Mouse (Mus musculus): ENCODE data around the gene Tspan15. TPM values are rescaled to one million over a fixed set of nuclear protein-coding genes. Genes with fewer than 3 reads are reported as not detected.

The Tspan15 gene
- polyA plus RNA-seq, 1 experiment: 21.8 TPM

GRCm38 (mm10) chr10:62217196-62217595 is 13.9 kb downstream of the Tspan15 start:
- Histone ChIP-seq H3K4me1 (ENCODE audit: control insufficient read depth, insufficient read depth, insufficient read length, low read length) (peaks cover 61% of the 10 kb centered on the region), H3K4me3 (ENCODE audit: insufficient read depth, low read depth, low read length) (peak overlapping the region; percentile 12; the same call in 1 of the 2 replicates), H3K27ac (replicated peaks; ENCODE audit: low read depth, low read length) (peak overlapping the region; percentile 55)

GRCm38 (mm10) chr10:62216595-62216994 is 14.5 kb downstream of the Tspan15 start:
- Histone ChIP-seq H3K4me3 (ENCODE audit: insufficient read depth, low read depth, low read length) (peak overlapping the region; percentile 12; the same call in 1 of the 2 replicates), H3K27ac (replicated peaks; ENCODE audit: low read depth, low read length) (peak overlapping the region; percentile 55), H3K4me1 (ENCODE audit: control insufficient read depth, insufficient read depth, insufficient read length, low read length) (peaks cover 60% of the 10 kb centered on the region)

- H3K4me3 ChIP-seq (ENCODE audit: insufficient read depth, low read depth, low read length): no peak overlapping the region
- H3K4me1 ChIP-seq (ENCODE audit: control insufficient read depth, insufficient read depth, insufficient read length, low read length): peaks cover 62% of the 10 kb centered on the region
- H3K27ac ChIP-seq (replicated peaks; ENCODE audit: low read depth, low read length): peak overlapping the region; percentile 69
Measured at GRCm38 (mm10) chr10:62215633-62216032, 15.4 kb downstream of the Tspan15 start.

DNA sequence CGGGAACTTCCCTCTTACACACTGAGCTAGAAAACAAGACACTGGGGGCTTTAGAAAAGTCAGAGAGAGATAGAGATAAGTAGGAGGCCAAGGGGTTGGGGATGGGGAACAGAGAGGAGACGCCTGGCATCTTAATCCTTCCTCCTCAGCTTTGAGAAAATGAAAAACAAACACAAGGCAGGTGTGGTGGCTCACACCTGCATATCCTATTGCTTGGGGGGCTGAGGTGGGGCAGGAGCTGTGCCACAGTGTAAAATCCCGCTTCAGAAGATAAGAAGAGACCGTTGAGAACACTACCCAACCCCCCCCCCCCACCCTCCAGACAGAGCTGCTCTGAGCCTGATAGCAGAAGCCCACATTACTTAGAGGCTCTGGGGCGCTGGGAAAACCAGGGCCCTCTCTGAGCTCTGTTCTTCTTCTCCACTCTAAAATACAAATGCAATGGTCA is 15.9 kb downstream of the Tspan15 start:
- peak overlapping the region; percentile 47 for H3K27ac ChIP-seq (replicated peaks; ENCODE audit: low read depth, low read length)
- peaks cover 60% of the 10 kb centered on the region for H3K4me1 ChIP-seq (ENCODE audit: control insufficient read depth, insufficient read depth, insufficient read length, low read length)
- H3K4me3 ChIP-seq (ENCODE audit: insufficient read depth, low read depth, low read length): no peak overlapping the region

GRCm38 (mm10) chr10:62211310-62211709 is 19.7 kb downstream of the Tspan15 start:
- Histone ChIP-seq H3K4me3 (ENCODE audit: insufficient read depth, low read depth, low read length) (no peak overlapping the region), H3K4me1 (ENCODE audit: control insufficient read depth, insufficient read depth, insufficient read length, low read length) (peaks cover 44% of the 10 kb centered on the region), H3K27ac (replicated peaks; ENCODE audit: low read depth, low read length) (peak overlapping the region; percentile 85)

DNA sequence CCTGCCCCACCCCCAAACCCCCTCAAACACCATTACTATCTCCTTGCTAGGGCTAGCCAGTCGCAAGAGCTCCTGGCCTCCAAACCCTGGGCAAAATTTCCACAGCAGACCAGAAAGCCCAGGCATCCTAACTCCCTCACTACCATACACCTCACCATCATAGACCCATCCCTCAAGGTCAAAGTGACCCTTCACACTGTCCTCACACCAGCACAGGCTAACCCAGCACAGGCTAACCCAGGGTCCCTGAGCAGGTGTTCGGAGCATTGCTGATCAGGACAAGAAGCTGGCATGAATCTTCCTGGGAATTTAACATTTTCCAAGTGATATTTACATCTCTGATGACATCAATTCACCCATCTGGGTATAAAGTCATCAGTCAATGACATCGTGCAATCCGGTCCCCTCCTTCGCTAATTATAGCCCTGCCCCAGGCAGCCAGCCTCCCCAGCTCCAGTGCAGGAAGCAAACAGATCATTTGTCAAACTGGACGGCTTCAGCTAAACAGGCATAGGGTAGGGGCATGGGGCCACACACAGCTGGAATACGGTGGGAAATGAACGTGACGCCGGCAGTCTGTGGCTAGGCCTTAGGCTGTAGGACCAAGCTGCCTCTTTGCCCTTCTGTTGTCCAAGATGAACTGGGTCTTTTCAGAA is 22.7 kb downstream of the Tspan15 start:
- 0 out of 2 replicates have a peak overlapping the region, but pooled peaks have one; percentile 6 for H3K27ac ChIP-seq (replicated peaks; ENCODE audit: low read depth, low read length)
- H3K4me3 ChIP-seq (ENCODE audit: insufficient read depth, low read depth, low read length): no peak overlapping the region
- peaks cover 30% of the 10 kb centered on the region for H3K4me1 ChIP-seq (ENCODE audit: control insufficient read depth, insufficient read depth, insufficient read length, low read length)

DNA sequence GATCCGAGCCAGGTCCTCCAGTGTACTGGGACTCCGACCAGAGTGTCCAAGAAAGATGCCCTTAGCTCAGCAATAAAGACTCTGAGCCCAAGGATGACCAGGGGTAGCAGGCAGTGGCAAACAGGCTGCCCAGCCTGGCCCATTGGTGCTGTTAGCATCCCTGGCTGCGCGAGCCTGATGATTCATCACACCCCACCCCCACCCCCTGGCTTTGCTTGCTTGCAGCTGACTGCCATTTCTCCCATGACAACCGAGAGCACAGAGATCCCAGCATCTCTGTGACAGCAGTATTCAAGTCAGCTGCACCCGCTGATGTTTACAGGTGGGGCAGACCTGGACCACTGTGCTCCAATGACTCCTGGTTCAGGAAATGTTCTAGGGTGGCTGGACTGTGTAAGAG is 28.5 kb downstream of the Tspan15 start:
- no peak overlapping the region for H3K27ac ChIP-seq (replicated peaks; ENCODE audit: low read depth, low read length)
- H3K4me3 ChIP-seq (ENCODE audit: insufficient read depth, low read depth, low read length): no peak overlapping the region
- peaks cover 12% of the 10 kb centered on the region for H3K4me1 ChIP-seq (ENCODE audit: control insufficient read depth, insufficient read depth, insufficient read length, low read length)

DNA sequence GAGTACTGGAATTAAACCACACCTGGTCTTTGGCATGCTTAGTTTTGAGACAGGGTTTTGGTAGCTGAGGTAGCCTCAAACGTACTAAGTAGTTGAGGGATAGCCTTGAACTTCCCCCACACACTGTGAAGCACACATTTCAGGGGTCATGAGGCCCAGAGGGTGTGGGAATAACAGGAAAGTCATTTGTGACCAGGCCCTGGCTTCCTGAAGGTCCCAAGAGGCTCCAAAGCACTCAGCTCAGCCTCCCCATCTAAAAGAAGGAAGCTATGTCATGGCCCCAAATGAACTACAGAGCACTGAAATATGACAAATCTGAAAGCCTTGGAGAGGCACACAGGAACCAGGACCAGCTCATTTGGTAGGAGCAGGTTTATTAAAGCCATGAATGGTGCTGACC is 32.2 kb downstream of the Tspan15 start:
- H3K4me1 ChIP-seq (ENCODE audit: control insufficient read depth, insufficient read depth, insufficient read length, low read length): peaks cover 22% of the 10 kb centered on the region
- peak overlapping the region; percentile 73 for H3K27ac ChIP-seq (replicated peaks; ENCODE audit: low read depth, low read length)
- no peak overlapping the region for H3K4me3 ChIP-seq (ENCODE audit: insufficient read depth, low read depth, low read length)

GRCm38 (mm10) chr10:62197403-62197802 is 33.6 kb downstream of the Tspan15 start:
- H3K27ac ChIP-seq (replicated peaks; ENCODE audit: low read depth, low read length): no peak overlapping the region
- H3K4me1 ChIP-seq (ENCODE audit: control insufficient read depth, insufficient read depth, insufficient read length, low read length): peaks cover 24% of the 10 kb centered on the region
- no peak overlapping the region for H3K4me3 ChIP-seq (ENCODE audit: insufficient read depth, low read depth, low read length)

DNA sequence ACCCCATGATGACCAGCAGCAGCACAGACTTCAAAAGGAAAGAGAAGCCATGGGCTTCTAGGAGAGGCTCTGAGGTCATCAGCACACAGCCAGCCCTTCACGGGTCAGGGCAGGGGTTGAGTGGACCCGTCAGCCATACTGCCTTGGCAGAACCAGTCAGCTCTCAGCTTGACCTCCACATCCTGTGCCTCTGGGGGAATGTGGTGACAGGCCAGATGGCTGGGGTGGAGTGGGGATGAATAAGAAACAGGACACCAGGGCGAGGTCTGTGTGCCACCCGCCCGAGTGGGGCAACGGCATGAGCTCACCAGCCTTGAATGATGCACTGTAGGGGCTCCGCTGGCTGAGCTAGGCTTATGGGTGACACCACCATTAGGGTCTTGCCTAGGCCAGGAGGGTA is 35.7 kb downstream of the Tspan15 start:
- no peak overlapping the region for H3K4me3 ChIP-seq (ENCODE audit: insufficient read depth, low read depth, low read length)
- peaks cover 24% of the 10 kb centered on the region for H3K4me1 ChIP-seq (ENCODE audit: control insufficient read depth, insufficient read depth, insufficient read length, low read length)
- no peak overlapping the region for H3K27ac ChIP-seq (replicated peaks; ENCODE audit: low read depth, low read length)

GRCm38 (mm10) chr10:62194946-62195345 is 36.1 kb downstream of the Tspan15 start:
- Histone ChIP-seq H3K4me3 (ENCODE audit: insufficient read depth, low read depth, low read length) (no peak overlapping the region), H3K27ac (replicated peaks; ENCODE audit: low read depth, low read length) (no peak overlapping the region), H3K4me1 (ENCODE audit: control insufficient read depth, insufficient read depth, insufficient read length, low read length) (peaks cover 24% of the 10 kb centered on the region)

- Histone ChIP-seq H3K27ac (replicated peaks; ENCODE audit: low read depth, low read length) (no peak overlapping the region), H3K4me1 (ENCODE audit: control insufficient read depth, insufficient read depth, insufficient read length, low read length) (peaks cover 24% of the 10 kb centered on the region), H3K4me3 (ENCODE audit: insufficient read depth, low read depth, low read length) (no peak overlapping the region)
Measured at GRCm38 (mm10) chr10:62194461-62194860, 36.6 kb downstream of the Tspan15 start.

- H3K27ac ChIP-seq (replicated peaks; ENCODE audit: low read depth, low read length): no peak overlapping the region; the same call in 1 of the 2 replicates
- H3K4me3 ChIP-seq (ENCODE audit: insufficient read depth, low read depth, low read length): no peak overlapping the region
- peaks cover 22% of the 10 kb centered on the region for H3K4me1 ChIP-seq (ENCODE audit: control insufficient read depth, insufficient read depth, insufficient read length, low read length)
Measured at GRCm38 (mm10) chr10:62194043-62194442, 37.0 kb downstream of the Tspan15 start.

DNA sequence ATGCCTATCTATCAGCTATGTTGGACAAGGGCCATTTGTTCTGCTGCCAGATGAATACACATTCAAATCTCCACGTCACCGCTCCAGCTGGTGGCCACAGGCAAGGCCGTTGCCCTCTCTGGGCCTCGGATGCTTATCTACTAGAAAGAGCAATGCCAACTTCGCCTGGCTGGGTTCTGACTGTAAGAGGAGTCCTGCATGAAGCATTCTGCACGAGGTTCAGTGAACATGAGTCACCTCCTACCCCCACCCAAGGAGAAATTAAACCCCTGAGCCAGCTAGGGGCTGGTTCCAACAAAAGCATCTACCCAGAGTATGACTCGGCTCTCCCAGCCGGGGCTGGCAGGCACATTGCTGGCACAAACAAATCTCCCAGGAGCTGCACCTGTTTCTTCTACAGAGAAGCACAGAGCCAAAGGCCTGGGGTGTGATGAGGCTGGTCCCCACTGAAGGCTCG is 38.3 kb downstream of the Tspan15 start:
- Histone ChIP-seq H3K27ac (replicated peaks; ENCODE audit: low read depth, low read length) (no peak overlapping the region), H3K4me1 (ENCODE audit: control insufficient read depth, insufficient read depth, insufficient read length, low read length) (peaks cover 14% of the 10 kb centered on the region), H3K4me3 (ENCODE audit: insufficient read depth, low read depth, low read length) (no peak overlapping the region)

GRCm38 (mm10) chr10:62190821-62191220 is 40.2 kb downstream of the Tspan15 start:
- H3K4me1 ChIP-seq (ENCODE audit: control insufficient read depth, insufficient read depth, insufficient read length, low read length): peaks cover 12% of the 10 kb centered on the region
- no peak overlapping the region for H3K4me3 ChIP-seq (ENCODE audit: insufficient read depth, low read depth, low read length)
- H3K27ac ChIP-seq (replicated peaks; ENCODE audit: low read depth, low read length): no peak overlapping the region

DNA sequence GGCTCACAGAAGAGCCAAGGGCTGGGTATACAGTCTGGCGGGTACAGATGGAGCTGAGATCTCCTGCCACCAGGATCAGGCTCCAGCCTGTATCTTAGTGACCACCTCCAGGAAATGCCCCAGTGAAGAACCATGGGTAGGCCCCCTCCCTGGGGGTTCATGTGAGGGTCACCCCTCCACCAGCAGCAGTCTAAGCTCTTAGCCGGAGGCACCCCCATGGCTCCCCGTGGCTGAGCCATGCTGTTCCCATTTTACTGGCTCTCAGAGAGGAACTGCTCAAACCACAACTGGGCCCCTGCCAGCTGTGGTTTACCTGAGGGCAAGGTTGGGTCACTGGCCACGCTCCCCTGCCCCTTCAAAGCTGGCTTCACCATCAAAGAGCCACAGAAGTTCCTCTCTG is 41.1 kb downstream of the Tspan15 start:
- no peak overlapping the region for H3K4me3 ChIP-seq (ENCODE audit: insufficient read depth, low read depth, low read length)
- peaks cover 4% of the 10 kb centered on the region; the same call in 1 of the 2 replicates for H3K4me1 ChIP-seq (ENCODE audit: control insufficient read depth, insufficient read depth, insufficient read length, low read length)
- no peak overlapping the region for H3K27ac ChIP-seq (replicated peaks; ENCODE audit: low read depth, low read length)
